Mouse (Mus musculus): ENCODE measurements around the gene Fam168b. TPM values are rescaled to one million over a fixed set of nuclear protein-coding genes. Genes with fewer than 3 reads are reported as not detected.
A peak's percentile ranks its signal among the peaks of the same experiment; 100 is the strongest.

Gene Fam168b
- polyA plus RNA-seq (2014; fragmentation: Nextera tagmentation; extraction: Ambion mirVana) = 36.1 and 36.9 TPM in 2 replicates

- H3K9me3 ChIP-seq (ENCODE audit: control insufficient read depth, low read length) = no peaks in the 10 kb centered on the region
- WGBS = under 1% methylated on average over 50 of the region's 59 CpGs
- peak; percentile 86 for ATAC-seq (ENCODE audit: insufficient number of reproducible peaks, insufficient read depth, low FRiP score, low read depth)
- H3K27me3 ChIP-seq (ENCODE audit: control insufficient read depth, insufficient read depth, low read length) = no peaks in the 10 kb centered on the region
- peak within 1 kb of the TSS; percentile 94 for H3K9ac ChIP-seq (ENCODE audit: low read length)
- peaks cover 9 to 32% of the 10 kb centered on the region in 2 experiments for H3K4me1 ChIP-seq (ENCODE audit: control insufficient read depth in 2 of 2, insufficient read depth in 2 of 2, low read length in 2 of 2)
- peak within 1 kb of the TSS; percentile 95 to 96 for H3K27ac ChIP-seq (replicated peaks in 1 of 2; ENCODE audit: control insufficient read depth in 1 of 2, insufficient read depth in 1 of 2, low read depth in 2 of 2, low read length in 2 of 2)
- H3K4me3 ChIP-seq (ENCODE audit: control insufficient read depth in 1 of 2, insufficient read depth in 1 of 2, low read depth in 1 of 2, low read length in 2 of 2) = peak within 1 kb of the TSS; percentile 79 to 98
- peak within 1 kb of the TSS; percentile 93 for H3K4me2 ChIP-seq (ENCODE audit: low read length)
- no peaks in the 10 kb centered on the region for H3K36me3 ChIP-seq (ENCODE audit: control insufficient read depth, insufficient read depth, low read length)
Observed at GRCm38 (mm10) chr1:34842887-34843618, at the start of gene Fam168b. Fam168b (minus strand) TSS chr1:34843065.

GRCm38 (mm10) chr1:34892466-34892865, 49.6 kb upstream of the Fam168b start:
- H3K9ac ChIP-seq (ENCODE audit: low read length) = no peak overlapping the region
- peaks cover 5% of the 10 kb centered on the region; the same call in 1 of the 2 replicates for H3K27me3 ChIP-seq (ENCODE audit: control insufficient read depth, insufficient read depth, low read length)
- H3K9me3 ChIP-seq (ENCODE audit: control insufficient read depth, low read length) = no peaks in the 10 kb centered on the region
- H3K4me1 ChIP-seq (ENCODE audit: control insufficient read depth in 2 of 2, insufficient read depth in 2 of 2, low read length in 2 of 2) = peaks cover 3% of the 10 kb centered on the region in 2 experiments; a peak in 1 of 4 replicates
- H3K4me2 ChIP-seq (ENCODE audit: low read length) = no peak overlapping the region
- WGBS = 45% methylated on average over 3 of the region's 3 CpGs
- H3K4me3 ChIP-seq (ENCODE audit: control insufficient read depth in 1 of 2, insufficient read depth in 1 of 2, low read depth in 1 of 2, low read length in 2 of 2) = no peak overlapping the region
- no peaks in the 10 kb centered on the region for H3K36me3 ChIP-seq (ENCODE audit: control insufficient read depth, insufficient read depth, low read length)
- H3K27ac ChIP-seq (replicated peaks in 1 of 2; ENCODE audit: control insufficient read depth in 1 of 2, insufficient read depth in 1 of 2, low read depth in 2 of 2, low read length in 2 of 2) = no peak overlapping the region
- ATAC-seq (ENCODE audit: insufficient number of reproducible peaks, insufficient read depth, low FRiP score, low read depth) = no peak

GRCm38 (mm10) chr1:34891559-34892289, 48.9 kb upstream of the Fam168b start:
- peaks cover 3% of the 10 kb centered on the region in 2 experiments; a peak in 1 of 4 replicates for H3K4me1 ChIP-seq (ENCODE audit: control insufficient read depth in 2 of 2, insufficient read depth in 2 of 2, low read length in 2 of 2)
- no peak overlapping the region for H3K4me3 ChIP-seq (ENCODE audit: control insufficient read depth in 1 of 2, insufficient read depth in 1 of 2, low read depth in 1 of 2, low read length in 2 of 2)
- H3K9me3 ChIP-seq (ENCODE audit: control insufficient read depth, low read length) = no peaks in the 10 kb centered on the region
- 37% methylated on average over 14 of the region's 14 CpGs for WGBS
- peak overlapping the region; percentile 34 for H3K4me2 ChIP-seq (ENCODE audit: low read length)
- H3K36me3 ChIP-seq (ENCODE audit: control insufficient read depth, insufficient read depth, low read length) = no peaks in the 10 kb centered on the region
- H3K9ac ChIP-seq (ENCODE audit: low read length) = no peak overlapping the region
- ATAC-seq (ENCODE audit: insufficient number of reproducible peaks, insufficient read depth, low FRiP score, low read depth) = no peak
- H3K27ac ChIP-seq (replicated peaks in 1 of 2; ENCODE audit: control insufficient read depth in 1 of 2, insufficient read depth in 1 of 2, low read depth in 2 of 2, low read length in 2 of 2) = no peak overlapping the region
- H3K27me3 ChIP-seq (ENCODE audit: control insufficient read depth, insufficient read depth, low read length) = peaks cover 5% of the 10 kb centered on the region; the same call in 1 of the 2 replicates

GRCm38 (mm10) chr1:34883776-34884175, 40.9 kb upstream of the Fam168b start:
- no peak for ATAC-seq (ENCODE audit: insufficient number of reproducible peaks, insufficient read depth, low FRiP score, low read depth)
- Histone ChIP-seq H3K27ac (replicated peaks in 1 of 2; ENCODE audit: control insufficient read depth in 1 of 2, insufficient read depth in 1 of 2, low read depth in 2 of 2, low read length in 2 of 2) (no peak overlapping the region), H3K4me3 (ENCODE audit: control insufficient read depth in 1 of 2, insufficient read depth in 1 of 2, low read depth in 1 of 2, low read length in 2 of 2) (no peak overlapping the region), H3K9me3 (ENCODE audit: control insufficient read depth, low read length) (0 out of 2 replicates have a peak, but pooled peaks cover 5% of the 10 kb centered on the region), H3K4me1 (ENCODE audit: control insufficient read depth in 2 of 2, insufficient read depth in 2 of 2, low read length in 2 of 2) (peaks cover 3 to 10% of the 10 kb centered on the region in 2 experiments), H3K36me3 (ENCODE audit: control insufficient read depth, insufficient read depth, low read length) (no peaks in the 10 kb centered on the region), H3K4me2 (ENCODE audit: low read length) (no peak overlapping the region), H3K9ac (ENCODE audit: low read length) (no peak overlapping the region), H3K27me3 (ENCODE audit: control insufficient read depth, insufficient read depth, low read length) (no peaks in the 10 kb centered on the region)

- no peak for ATAC-seq (ENCODE audit: insufficient number of reproducible peaks, insufficient read depth, low FRiP score, low read depth)
- no peak overlapping the region for H3K4me3 ChIP-seq (ENCODE audit: control insufficient read depth in 1 of 2, insufficient read depth in 1 of 2, low read depth in 1 of 2, low read length in 2 of 2)
- peaks cover 36% of the 10 kb centered on the region for H3K36me3 ChIP-seq (ENCODE audit: control insufficient read depth, insufficient read depth, low read length)
- no peak overlapping the region for H3K27ac ChIP-seq (replicated peaks in 1 of 2; ENCODE audit: control insufficient read depth in 1 of 2, insufficient read depth in 1 of 2, low read depth in 2 of 2, low read length in 2 of 2)
- H3K9me3 ChIP-seq (ENCODE audit: control insufficient read depth, low read length) = 0 out of 2 replicates have a peak, but pooled peaks cover 5% of the 10 kb centered on the region
- H3K9ac ChIP-seq (ENCODE audit: low read length) = no peak overlapping the region
- no peak overlapping the region for H3K4me2 ChIP-seq (ENCODE audit: low read length)
- WGBS = 20% methylated on average over 6 of the region's 6 CpGs
- H3K27me3 ChIP-seq (ENCODE audit: control insufficient read depth, insufficient read depth, low read length) = no peaks in the 10 kb centered on the region
- H3K4me1 ChIP-seq (ENCODE audit: control insufficient read depth in 2 of 2, insufficient read depth in 2 of 2, low read length in 2 of 2) = peaks cover 3 to 11% of the 10 kb centered on the region in 2 experiments
Observed at GRCm38 (mm10) chr1:34879611-34880010, 36.7 kb upstream of the Fam168b start.

GRCm38 (mm10) chr1:34873551-34873950, 30.7 kb upstream of the Fam168b start:
- ATAC-seq (ENCODE audit: insufficient number of reproducible peaks, insufficient read depth, low FRiP score, low read depth) = no peak

GRCm38 (mm10) chr1:34871170-34871569, 28.3 kb upstream of the Fam168b start:
- Histone ChIP-seq H3K4me2 (ENCODE audit: low read length) (no peak overlapping the region), H3K27ac (replicated peaks in 1 of 2; ENCODE audit: control insufficient read depth in 1 of 2, insufficient read depth in 1 of 2, low read depth in 2 of 2, low read length in 2 of 2) (no peak overlapping the region), H3K4me3 (ENCODE audit: control insufficient read depth in 1 of 2, insufficient read depth in 1 of 2, low read depth in 1 of 2, low read length in 2 of 2) (no peak overlapping the region), H3K4me1 (ENCODE audit: control insufficient read depth in 2 of 2, insufficient read depth in 2 of 2, low read length in 2 of 2) (no peaks in the 10 kb centered on the region), H3K36me3 (ENCODE audit: control insufficient read depth, insufficient read depth, low read length) (peaks cover 60% of the 10 kb centered on the region), H3K9ac (ENCODE audit: low read length) (no peak overlapping the region), H3K27me3 (ENCODE audit: control insufficient read depth, insufficient read depth, low read length) (no peaks in the 10 kb centered on the region), H3K9me3 (ENCODE audit: control insufficient read depth, low read length) (no peaks in the 10 kb centered on the region)
- WGBS = 91% methylated on average over 9 of the region's 9 CpGs
- ATAC-seq (ENCODE audit: insufficient number of reproducible peaks, insufficient read depth, low FRiP score, low read depth) = no peak

More at GRCm38 (mm10) chr1:34873551-34873950, 30.7 kb upstream of the Fam168b start:
- Histone ChIP-seq H3K4me2 (ENCODE audit: low read length) (no peak overlapping the region), H3K9ac (ENCODE audit: low read length) (no peak overlapping the region), H3K27ac (replicated peaks in 1 of 2; ENCODE audit: control insufficient read depth in 1 of 2, insufficient read depth in 1 of 2, low read depth in 2 of 2, low read length in 2 of 2) (no peak overlapping the region), H3K9me3 (ENCODE audit: control insufficient read depth, low read length) (no peaks in the 10 kb centered on the region), H3K4me1 (ENCODE audit: control insufficient read depth in 2 of 2, insufficient read depth in 2 of 2, low read length in 2 of 2) (no peaks in the 10 kb centered on the region), H3K27me3 (ENCODE audit: control insufficient read depth, insufficient read depth, low read length) (no peaks in the 10 kb centered on the region), H3K4me3 (ENCODE audit: control insufficient read depth in 1 of 2, insufficient read depth in 1 of 2, low read depth in 1 of 2, low read length in 2 of 2) (no peak overlapping the region), H3K36me3 (ENCODE audit: control insufficient read depth, insufficient read depth, low read length) (peaks cover 74% of the 10 kb centered on the region)
- 87% methylated on average over 5 of the region's 5 CpGs for WGBS

Data from heart, embryonic 14.5 days (tissue).